Mouse (Mus musculus) midbrain, embryonic 14.5 days (tissue): ENCODE measurements around the gene Rfx4. TPM values are rescaled to one million over a fixed set of nuclear protein-coding genes. Genes with fewer than 3 reads are reported as not detected.
A peak's percentile ranks its signal among the peaks of the same experiment; 100 is the strongest.

Source experiments
- ATAC-seq: fragments of 200-750 bp; cut with Nextera tagmentation; 2 replicates; pipeline ENCODE4 v1.8.0; 2017; ENCODE audit warnings: moderate number of reproducible peaks, moderate library complexity; ENCODE audit not compliant: low FRiP score, low TSS enrichment
- DNase-seq: peaks from one replicate; pipeline ENCODE4 v3.0.0-alpha.2; 2015
- H3K27ac ChIP-seq: fragments of 300-500 bp; sonication (generic); replicated peaks from 2 replicates; pipeline ENCODE4 v1.5.1; 2014; ENCODE audit warnings: mild to moderate bottlenecking, low read depth, low read length, moderate library complexity
- H3K27me3 ChIP-seq: fragments of 300-500 bp; sonication (generic); 2 replicates; pipeline ENCODE4 v1.6.1; 2014; ENCODE audit warnings: low read length, control low read depth, mixed read lengths; ENCODE audit not compliant: control insufficient read depth, insufficient read depth
- H3K36me3 ChIP-seq: fragments of 300-500 bp; sonication (generic); 2 replicates; pipeline ENCODE4 v1.6.1; 2014; ENCODE audit warnings: low read length, control low read depth; ENCODE audit not compliant: control insufficient read depth, insufficient read depth
- H3K4me1 ChIP-seq: fragments of 300-500 bp; sonication (generic); 2 replicates; pipeline ENCODE4 v1.6.1; 2014; ENCODE audit warnings: mild to moderate bottlenecking, antibody characterized with exemption, low read length, control low read depth; ENCODE audit not compliant: control insufficient read depth, insufficient read depth
- H3K4me2 ChIP-seq: fragments of 300-500 bp; sonication (generic); 2 replicates; pipeline ENCODE4 v1.6.1; 2014; ENCODE audit warnings: mild to moderate bottlenecking, low read length, moderate library complexity
- H3K4me3 ChIP-seq: fragments of 300-500 bp; sonication (generic); replicated peaks from 2 replicates; pipeline ENCODE4 v1.5.1; 2014; ENCODE audit warnings: low read depth, low read length
- H3K9ac ChIP-seq: fragments of 300-500 bp; sonication (generic); replicated peaks from 2 replicates; pipeline ENCODE4 v1.6.1; 2014; ENCODE audit warnings: mild to moderate bottlenecking, low read length, moderate library complexity
- H3K9me3 ChIP-seq: fragments of 300-500 bp; sonication (generic); 2 replicates; pipeline ENCODE4 v1.6.1; 2016; ENCODE audit warnings: low read length, control low read depth, mixed read lengths; ENCODE audit not compliant: control insufficient read depth
- WGBS: fragments of 180-500 bp; shearing (Covaris S2); extraction: QIAGEN DNeasy Blood & Tissue Kit; methylation state at CpG from one replicate; pipeline ENCODE4 v1.1.7; 2014; 5-methylcytosine and 5-hydroxymethylcytosine counted together
- polyA plus RNA-seq: library from polyadenylated mRNA; unstranded; fragments of >200 nt; fragmentation: Nextera tagmentation; extraction: Ambion mirVana; gene quantifications from 2 replicates; pipeline ENCODE4 v1.2.1, GENCODE M21; 2014

Gene Rfx4
- polyA plus RNA-seq, 1 experiment from 2014 or later = 25.1 TPM

GRCm38 (mm10) chr10:84712532-84712931 lies 43.3 kb upstream of the Rfx4 start:
- DNase-seq (no peak), ATAC-seq (no peak)
- H3K9me3 ChIP-seq = no peaks in the 10 kb centered on the region
- H3K4me2 ChIP-seq = no peak overlapping the region
- peaks cover 27% of the 10 kb centered on the region for H3K36me3 ChIP-seq
- no peak overlapping the region for H3K4me3 ChIP-seq
- 39% methylated on average over 6 of the region's 6 CpGs for WGBS
- H3K27me3 ChIP-seq = peaks cover 9% of the 10 kb centered on the region; the same call in 1 of the 2 replicates
- H3K27ac ChIP-seq = no peak overlapping the region
- H3K9ac ChIP-seq = no peak overlapping the region
- H3K4me1 ChIP-seq = peaks cover 43% of the 10 kb centered on the region

GRCm38 (mm10) chr10:84713043-84713442 lies 42.8 kb upstream of the Rfx4 start:
- 37% methylated on average over 10 of the region's 10 CpGs for WGBS
- ATAC-seq = no peak
- Histone ChIP-seq H3K4me1 (peaks cover 38% of the 10 kb centered on the region), H3K9me3 (no peaks in the 10 kb centered on the region), H3K4me3 (no peak overlapping the region), H3K27me3 (peaks cover 9% of the 10 kb centered on the region; the same call in 1 of the 2 replicates), H3K36me3 (peaks cover 28% of the 10 kb centered on the region), H3K4me2 (no peak overlapping the region), H3K9ac (no peak overlapping the region), H3K27ac (no peak overlapping the region)
- DNase-seq = no peak

GRCm38 (mm10) chr10:84715639-84716038 lies 40.2 kb upstream of the Rfx4 start:
- DNase-seq = no peak
- no peaks in the 10 kb centered on the region for H3K9me3 ChIP-seq
- peaks cover 20% of the 10 kb centered on the region for H3K4me1 ChIP-seq
- H3K4me3 ChIP-seq = no peak overlapping the region
- no peak overlapping the region for H3K4me2 ChIP-seq
- H3K27me3 ChIP-seq = peaks cover 3% of the 10 kb centered on the region; the same call in 1 of the 2 replicates
- no peak overlapping the region for H3K27ac ChIP-seq
- H3K9ac ChIP-seq = no peak overlapping the region
- ATAC-seq = no peak
- 90% methylated on average over 7 of the region's 7 CpGs for WGBS
- peaks cover 41% of the 10 kb centered on the region for H3K36me3 ChIP-seq

DNA sequence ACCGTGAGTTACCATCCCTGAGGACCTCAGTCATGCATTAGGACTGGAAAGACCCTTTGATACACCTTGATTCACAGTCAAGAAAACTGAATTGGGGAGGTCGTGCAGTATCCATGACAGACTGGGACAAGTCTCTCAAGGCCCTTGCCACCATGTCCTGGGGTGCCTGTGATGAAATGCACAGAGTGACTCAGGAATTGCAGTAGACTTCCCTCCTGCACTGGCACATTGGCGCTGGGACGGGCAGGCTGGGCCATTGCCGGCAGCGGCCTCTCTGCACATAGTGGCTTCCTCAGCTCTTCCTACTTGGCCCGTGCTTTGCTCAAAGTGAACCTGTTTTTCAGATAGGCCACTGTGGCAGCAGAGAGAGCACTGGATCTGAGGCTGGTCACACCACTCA lies 39.3 kb upstream of the Rfx4 start:
- Histone ChIP-seq H3K27ac (no peak overlapping the region), H3K27me3 (peaks cover 3% of the 10 kb centered on the region; the same call in 1 of the 2 replicates), H3K4me2 (no peak overlapping the region), H3K9me3 (no peaks in the 10 kb centered on the region), H3K36me3 (peaks cover 48% of the 10 kb centered on the region), H3K4me1 (peaks cover 11% of the 10 kb centered on the region), H3K4me3 (no peak overlapping the region), H3K9ac (no peak overlapping the region)
- DNase-seq = no peak
- no peak for ATAC-seq
- WGBS = 94% methylated on average over 7 of the region's 7 CpGs

DNA sequence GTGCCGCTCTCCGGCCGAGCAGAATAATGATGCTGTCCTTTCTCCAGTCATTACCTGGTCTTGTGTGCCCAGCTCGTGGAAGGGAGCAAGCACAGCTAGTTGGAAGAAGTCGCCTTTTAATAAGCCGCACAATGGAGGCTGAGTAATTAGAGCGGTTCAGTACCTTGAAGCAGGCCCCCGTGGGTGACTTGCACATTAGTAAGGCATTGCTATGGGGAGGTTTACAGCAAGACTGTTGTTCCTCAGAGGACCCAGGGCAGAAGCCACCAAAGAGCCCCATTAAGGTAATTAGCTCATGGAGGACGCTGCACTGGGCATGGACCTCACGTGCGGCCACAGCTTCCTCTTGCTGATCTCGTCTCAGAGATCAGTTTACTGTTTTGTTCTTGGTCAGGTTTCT lies 33.2 kb upstream of the Rfx4 start:
- ATAC-seq (no peak), DNase-seq (no peak)
- 70% methylated on average over 12 of the region's 12 CpGs for WGBS
- H3K27ac ChIP-seq = 0 out of 2 replicates have a peak overlapping the region, but pooled peaks have one; percentile 8
- no peaks in the 10 kb centered on the region for H3K27me3 ChIP-seq
- no peak overlapping the region for H3K4me2 ChIP-seq
- no peak overlapping the region for H3K4me3 ChIP-seq
- H3K9me3 ChIP-seq = no peaks in the 10 kb centered on the region
- H3K36me3 ChIP-seq = peaks cover 36% of the 10 kb centered on the region
- no peaks in the 10 kb centered on the region for H3K4me1 ChIP-seq
- H3K9ac ChIP-seq = no peak overlapping the region

DNA sequence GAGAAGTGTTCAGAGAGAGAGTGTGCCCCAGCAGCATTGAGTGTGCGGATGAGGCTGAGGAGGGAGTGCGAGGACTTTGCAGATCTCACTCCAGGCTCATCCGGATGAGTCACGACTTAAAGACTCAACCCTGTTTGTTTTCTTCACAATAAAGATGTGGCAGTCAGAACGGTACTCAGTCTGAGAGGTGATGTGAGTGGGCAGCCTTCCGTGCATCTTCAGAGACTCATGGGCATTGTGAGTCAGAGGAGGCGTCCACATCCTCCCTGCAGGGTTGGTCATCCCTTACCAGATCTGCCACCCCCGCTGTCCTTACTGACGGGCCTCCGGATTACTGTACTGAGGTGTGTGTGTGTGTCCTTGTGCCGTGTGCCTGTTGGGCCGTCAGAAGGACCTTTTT lies 28.9 kb upstream of the Rfx4 start:
- Histone ChIP-seq H3K4me3 (no peak overlapping the region), H3K27me3 (no peaks in the 10 kb centered on the region)
- ATAC-seq = no peak

DNA sequence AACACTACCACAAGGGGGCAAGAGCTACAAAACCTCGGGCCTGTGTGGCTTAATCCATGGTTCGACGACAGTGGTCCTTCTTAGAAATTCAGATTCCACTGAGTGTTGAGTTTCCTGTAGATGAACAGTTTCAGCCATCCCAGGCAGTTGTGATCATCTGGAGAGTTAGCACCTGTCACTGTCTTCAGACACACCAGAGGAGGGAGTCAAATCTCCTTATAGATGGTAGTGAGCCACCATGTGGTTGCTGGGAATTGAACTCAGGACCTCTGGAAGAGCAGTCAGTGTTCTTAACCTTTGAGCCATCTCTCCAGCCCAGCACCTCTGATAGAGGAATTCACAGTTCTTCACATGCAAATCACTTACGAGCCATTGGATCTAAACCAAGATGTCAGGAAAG lies 28.1 kb upstream of the Rfx4 start:
- Histone ChIP-seq H3K4me2 (no peak overlapping the region), H3K27ac (no peak overlapping the region), H3K4me1 (no peaks in the 10 kb centered on the region), H3K36me3 (peaks cover 14% of the 10 kb centered on the region; the same call in 1 of the 2 replicates), H3K9me3 (no peaks in the 10 kb centered on the region), H3K9ac (no peak overlapping the region), H3K4me3 (no peak overlapping the region), H3K27me3 (no peaks in the 10 kb centered on the region)
- DNase-seq = no peak
- 81% methylated on average over 4 of the region's 4 CpGs for WGBS
- ATAC-seq = no peak

More for the DNA sequence above, 28.9 kb upstream of the Rfx4 start:
- H3K36me3 ChIP-seq = peaks cover 14% of the 10 kb centered on the region; the same call in 1 of the 2 replicates
- no peak for DNase-seq
- no peak overlapping the region for H3K9ac ChIP-seq
- no peaks in the 10 kb centered on the region for H3K4me1 ChIP-seq
- H3K27ac ChIP-seq = no peak overlapping the region
- 91% methylated on average over 12 of the region's 12 CpGs for WGBS
- no peaks in the 10 kb centered on the region for H3K9me3 ChIP-seq
- H3K4me2 ChIP-seq = no peak overlapping the region

DNA sequence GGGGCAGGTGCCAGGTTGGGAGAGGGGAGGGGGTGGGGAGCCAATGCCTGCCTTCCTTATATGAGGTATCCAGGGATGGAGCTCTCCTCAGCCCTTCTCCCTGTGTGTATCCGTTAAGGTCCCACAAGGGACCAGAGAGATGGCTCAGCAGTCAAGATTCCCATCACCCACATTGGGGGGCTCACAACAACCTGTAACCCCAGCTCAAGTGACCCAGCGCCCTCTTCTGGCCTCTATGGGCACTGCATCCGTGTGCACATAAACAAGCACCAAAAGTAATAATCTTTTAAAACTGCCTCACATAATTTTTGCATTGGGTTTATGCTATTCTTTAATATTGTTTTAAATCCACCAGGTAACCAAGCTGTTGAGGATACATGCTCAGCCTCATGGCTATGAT lies 25.8 kb upstream of the Rfx4 start:
- Histone ChIP-seq H3K4me2 (no peak overlapping the region), H3K27me3 (no peaks in the 10 kb centered on the region), H3K36me3 (peaks cover 12% of the 10 kb centered on the region; the same call in 1 of the 2 replicates), H3K4me1 (no peaks in the 10 kb centered on the region), H3K27ac (no peak overlapping the region), H3K4me3 (no peak overlapping the region), H3K9ac (no peak overlapping the region), H3K9me3 (no peaks in the 10 kb centered on the region)
- WGBS = 85% methylated on average over 3 of the region's 3 CpGs
- ATAC-seq = no peak
- no peak for DNase-seq

- no peak overlapping the region for H3K4me2 ChIP-seq
- no peak overlapping the region for H3K9ac ChIP-seq
- H3K4me3 ChIP-seq = no peak overlapping the region
- H3K9me3 ChIP-seq = no peaks in the 10 kb centered on the region
- 95% methylated on average over 9 of the region's 9 CpGs for WGBS
- no peaks in the 10 kb centered on the region for H3K27me3 ChIP-seq
- no peak for DNase-seq
- no peak overlapping the region for H3K27ac ChIP-seq
- peaks cover 3% of the 10 kb centered on the region; the same call in 1 of the 2 replicates for H3K36me3 ChIP-seq
- ATAC-seq = no peak
- no peaks in the 10 kb centered on the region for H3K4me1 ChIP-seq
Measured at GRCm38 (mm10) chr10:84730956-84731355, 24.9 kb upstream of the Rfx4 start.
